Mouse (Mus musculus) neural tube, embryonic 12.5 days (tissue): ENCODE data around the gene Kirrel2. TPM values are rescaled to one million over a fixed set of nuclear protein-coding genes. Genes with fewer than 3 reads are reported as not detected.
"Not testable (repeated sequence)": the region's sequence is repeated elsewhere in the genome, so short reads cannot be mapped to it uniquely, and the experiment has no call there.

ENCODE experiments used
- ATAC-seq: fragments of 200-750 bp; cut with Nextera tagmentation; 2 replicates; pipeline ENCODE4 v1.8.0; 2017; ENCODE audit warnings: low read depth, mild to moderate bottlenecking, moderate TSS enrichment, moderate library complexity; ENCODE audit not compliant: low FRiP score
- H3K27ac ChIP-seq: fragments of 300-500 bp; sonication (generic); 2 replicates; pipeline ENCODE4 v1.5.1; 2016
- H3K27me3 ChIP-seq: fragments of 300-500 bp; sonication (generic); replicated peaks from 2 replicates; pipeline ENCODE4 v1.6.1; 2016; ENCODE audit warnings: mild to moderate bottlenecking
- H3K36me3 ChIP-seq: fragments of 300-500 bp; sonication (generic); 2 replicates; pipeline ENCODE4 v1.6.1; 2016; ENCODE audit warnings: mild to moderate bottlenecking
- H3K4me1 ChIP-seq: fragments of 300-500 bp; sonication (generic); 2 replicates; pipeline ENCODE4 v1.6.1; 2016
- H3K4me2 ChIP-seq: fragments of 300-500 bp; sonication (generic); replicated peaks from 2 replicates; pipeline ENCODE4 v1.6.1; 2016; ENCODE audit warnings: mild to moderate bottlenecking
- H3K4me3 ChIP-seq: fragments of 300-500 bp; sonication (generic); 2 replicates; pipeline ENCODE4 v1.5.1; 2016
- H3K9ac ChIP-seq: fragments of 300-500 bp; sonication (generic); 2 replicates; pipeline ENCODE4 v1.6.1; 2016; ENCODE audit warnings: mild to moderate bottlenecking
- H3K9me3 ChIP-seq: fragments of 300-500 bp; sonication (generic); 2 replicates; pipeline ENCODE4 v1.6.1; 2016; ENCODE audit warnings: mild to moderate bottlenecking
- WGBS: fragments of 180-500 bp; shearing (Covaris S2); methylation state at CpG from one replicate; pipeline ENCODE4 v1.1.7; 2016; 5-methylcytosine and 5-hydroxymethylcytosine counted together
- polyA plus RNA-seq: library from polyadenylated mRNA; unstranded; fragments of >200 nt; fragmentation: Nextera tagmentation; extraction: Ambion mirVana; gene quantifications from 2 replicates; pipeline ENCODE4 v1.2.1, GENCODE M21; 2016

The Kirrel2 gene
- 13.5 and 14.6 TPM in 2 replicates for polyA plus RNA-seq

DNA sequence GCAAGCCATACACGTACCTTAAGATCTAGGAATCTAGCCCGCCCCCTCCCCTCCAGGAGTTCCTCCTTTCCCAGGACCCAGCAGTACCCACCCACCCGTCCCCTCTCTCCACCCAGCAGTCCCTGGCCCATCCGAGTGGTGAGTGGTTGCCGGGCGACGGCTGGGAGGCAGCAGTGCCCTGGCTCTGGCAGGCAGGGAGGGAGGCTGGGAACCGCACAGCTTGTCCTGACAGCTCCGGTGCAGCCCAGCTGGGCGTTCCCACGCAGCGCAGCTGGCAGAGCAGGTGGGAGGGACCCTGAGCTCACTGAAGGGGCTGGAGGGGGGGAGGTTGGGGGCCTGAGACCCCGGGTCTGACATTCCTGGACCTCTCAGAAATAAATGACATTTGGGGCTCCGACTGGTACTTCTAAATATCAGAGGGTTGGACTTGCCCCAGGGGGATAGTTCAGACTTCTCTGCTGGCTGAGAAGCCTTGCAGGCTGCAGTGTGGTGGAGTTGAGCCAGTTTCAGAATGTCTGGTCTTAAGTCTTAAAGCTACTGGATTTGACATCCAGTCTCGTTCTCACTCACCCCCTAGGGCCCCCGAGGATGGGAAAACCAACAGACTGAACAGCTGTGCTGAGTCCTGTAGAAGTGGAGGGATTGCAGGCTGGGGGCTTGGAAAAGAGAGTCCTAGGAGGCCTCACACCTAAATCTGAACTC is at the start of gene Kirrel2, which contains the start of gene Nphs1:
Kirrel2 (minus strand) TSS at position 62 of the 702 bp plus-strand sequence.
Nphs1 (plus strand) TSS at position 687 of the 702 bp plus-strand sequence.
- Histone ChIP-seq H3K4me2 (peak within 1 kb of the TSS; percentile 65), H3K27me3 (peaks cover 93% of the 10 kb centered on the region), H3K36me3 (no peaks in the 10 kb centered on the region), H3K9me3 (no peaks in the 10 kb centered on the region), H3K4me1 (peaks cover 37% of the 10 kb centered on the region), H3K4me3 (peak within 1 kb of the TSS; percentile 30), H3K27ac (no peak within 1 kb of the TSS), H3K9ac (peak within 1 kb of the TSS; percentile 22; the same call in 1 of the 2 replicates)
- peak; percentile 93 for ATAC-seq
- WGBS = 2% methylated on average over 16 of the region's 16 CpGs

GRCm38 (mm10) chr7:30501159-30501558 is 43.7 kb upstream of the Kirrel2 start:
- not testable (repeated sequence) for H3K4me1 ChIP-seq, H3K27ac ChIP-seq, H3K4me3 ChIP-seq, H3K9ac ChIP-seq, ATAC-seq, H3K4me2 ChIP-seq, H3K27me3 ChIP-seq, H3K36me3 ChIP-seq, H3K9me3 ChIP-seq
- 73% methylated on average over 5 of the region's 5 CpGs for WGBS

DNA sequence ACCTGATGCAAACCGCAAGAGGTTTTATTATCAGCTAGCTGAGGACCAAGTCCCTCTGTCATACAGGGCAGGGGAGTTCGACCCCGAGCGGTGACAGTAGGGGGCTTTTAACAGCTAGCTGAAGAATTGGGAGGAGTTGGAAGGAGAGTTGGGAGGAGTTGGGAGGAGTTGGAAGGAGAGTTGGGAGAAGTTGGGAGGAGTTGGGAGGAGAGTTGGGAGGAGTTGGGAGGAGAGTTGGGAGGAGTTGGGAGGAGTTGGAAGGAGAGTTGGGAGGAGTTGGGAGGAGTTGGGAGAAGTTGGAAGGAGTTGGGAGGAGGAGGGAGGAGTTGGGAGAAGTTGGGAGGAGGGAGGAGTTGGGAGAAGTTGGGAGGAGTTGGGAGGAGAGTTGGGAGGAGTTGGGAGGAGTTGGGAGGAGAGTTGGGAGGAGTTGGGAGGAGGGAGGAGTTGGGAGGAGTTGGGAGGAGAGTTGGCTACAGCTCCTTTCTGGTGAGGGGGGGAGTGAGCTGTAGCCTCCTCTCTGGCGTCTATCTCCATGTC is 38.1 kb upstream of the Kirrel2 start:
- H3K27ac ChIP-seq, H3K9me3 ChIP-seq, H3K4me1 ChIP-seq, H3K9ac ChIP-seq, H3K4me2 ChIP-seq, H3K36me3 ChIP-seq, H3K27me3 ChIP-seq, ATAC-seq, H3K4me3 ChIP-seq: not testable (repeated sequence)
- WGBS = 64% methylated on average over 5 of the region's 5 CpGs

DNA sequence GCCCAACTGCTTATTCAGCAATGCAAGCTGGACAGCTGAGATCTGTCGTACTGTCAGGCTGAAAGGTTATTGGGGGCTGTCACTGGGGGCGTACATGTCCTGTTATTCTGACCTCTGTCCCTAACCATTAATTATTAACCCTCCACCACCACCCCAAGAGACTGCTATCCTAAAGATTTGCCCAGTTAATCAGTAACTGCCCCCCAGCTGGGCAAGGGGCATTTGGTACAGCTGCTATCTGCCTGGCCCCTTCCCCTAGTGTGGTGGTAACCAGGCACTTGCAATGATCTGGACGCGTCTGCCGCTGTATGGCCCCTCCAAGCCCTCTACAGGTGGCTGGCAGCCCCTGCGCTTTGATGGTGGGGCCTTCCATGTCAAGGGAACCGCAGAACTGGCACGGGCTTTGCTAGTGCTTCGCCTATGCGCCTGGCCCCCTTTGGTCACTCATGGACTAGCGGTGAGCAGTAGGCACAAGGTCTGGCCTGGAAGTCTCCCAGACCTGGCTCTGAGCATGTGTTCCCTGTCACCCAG is 36.0 kb upstream of the Kirrel2 start, which contains the start of gene Prodh2:
Prodh2 (plus strand) TSS at position 222 of the 531 bp plus-strand sequence.
- Histone ChIP-seq H3K36me3 (no peaks in the 10 kb centered on the region), H3K27me3 (no peaks in the 10 kb centered on the region), H3K9me3 (no peaks in the 10 kb centered on the region), H3K4me3 (no peak within 1 kb of the TSS), H3K4me1 (no peaks in the 10 kb centered on the region), H3K9ac (no peak within 1 kb of the TSS), H3K4me2 (no peak within 1 kb of the TSS), H3K27ac (no peak within 1 kb of the TSS)
- WGBS = 40% methylated on average over 11 of the region's 11 CpGs
- ATAC-seq = no peak

DNA sequence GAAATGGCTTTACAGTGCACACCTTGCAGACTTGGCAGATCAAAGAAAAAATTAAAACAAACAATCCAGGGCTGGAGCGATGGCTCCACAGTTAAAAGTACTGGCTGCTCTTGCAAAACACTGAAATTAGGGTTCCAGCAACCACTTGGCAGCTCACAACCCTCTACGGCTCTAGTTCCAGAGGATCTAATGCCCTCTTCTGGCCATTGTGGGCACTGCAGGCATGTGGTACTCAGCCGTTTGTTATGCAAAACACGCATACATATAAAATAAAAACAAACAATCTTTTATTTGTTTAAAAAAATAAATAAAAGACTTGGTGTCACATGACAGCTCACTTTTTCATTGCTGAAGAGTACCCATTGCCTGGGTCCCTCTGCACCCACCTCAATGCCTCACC is 35.3 kb upstream of the Kirrel2 start:
- Histone ChIP-seq H3K4me1 (no peaks in the 10 kb centered on the region), H3K4me3 (no peak overlapping the region), H3K27ac (no peak overlapping the region), H3K27me3 (no peaks in the 10 kb centered on the region), H3K9ac (no peak overlapping the region), H3K4me2 (no peak overlapping the region), H3K36me3 (no peaks in the 10 kb centered on the region), H3K9me3 (no peaks in the 10 kb centered on the region)
- 11% methylated on average over 4 of the region's 4 CpGs for WGBS
- no peak for ATAC-seq

DNA sequence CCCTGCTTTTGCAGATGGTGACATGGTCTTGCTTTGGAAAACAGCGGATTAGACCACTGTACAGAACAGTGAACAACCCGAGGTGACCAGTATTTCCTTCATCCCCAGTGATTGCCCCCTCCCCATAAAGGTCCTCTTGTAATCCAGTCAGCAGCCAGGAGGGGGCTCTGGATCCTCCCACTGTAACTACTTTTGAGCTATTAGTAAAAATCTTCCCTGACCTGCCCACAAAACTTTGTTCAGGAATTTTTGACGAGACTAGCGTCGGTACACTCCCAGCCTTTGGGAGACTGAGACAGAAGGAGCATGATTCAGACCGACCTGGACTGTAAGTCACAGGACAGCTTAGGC is 33.4 kb upstream of the Kirrel2 start:
- no peaks in the 10 kb centered on the region for H3K4me1 ChIP-seq
- H3K4me3 ChIP-seq = no peak overlapping the region
- ATAC-seq = no peak
- H3K9ac ChIP-seq = no peak overlapping the region
- 0 out of 2 replicates have a peak overlapping the region, but pooled peaks have one; percentile 2 for H3K4me2 ChIP-seq
- H3K27me3 ChIP-seq = 0 out of 2 replicates have a peak, but pooled peaks cover 3% of the 10 kb centered on the region
- H3K9me3 ChIP-seq = no peaks in the 10 kb centered on the region
- no peak overlapping the region for H3K27ac ChIP-seq
- 25% methylated on average over 6 of the region's 6 CpGs for WGBS
- no peaks in the 10 kb centered on the region for H3K36me3 ChIP-seq

DNA sequence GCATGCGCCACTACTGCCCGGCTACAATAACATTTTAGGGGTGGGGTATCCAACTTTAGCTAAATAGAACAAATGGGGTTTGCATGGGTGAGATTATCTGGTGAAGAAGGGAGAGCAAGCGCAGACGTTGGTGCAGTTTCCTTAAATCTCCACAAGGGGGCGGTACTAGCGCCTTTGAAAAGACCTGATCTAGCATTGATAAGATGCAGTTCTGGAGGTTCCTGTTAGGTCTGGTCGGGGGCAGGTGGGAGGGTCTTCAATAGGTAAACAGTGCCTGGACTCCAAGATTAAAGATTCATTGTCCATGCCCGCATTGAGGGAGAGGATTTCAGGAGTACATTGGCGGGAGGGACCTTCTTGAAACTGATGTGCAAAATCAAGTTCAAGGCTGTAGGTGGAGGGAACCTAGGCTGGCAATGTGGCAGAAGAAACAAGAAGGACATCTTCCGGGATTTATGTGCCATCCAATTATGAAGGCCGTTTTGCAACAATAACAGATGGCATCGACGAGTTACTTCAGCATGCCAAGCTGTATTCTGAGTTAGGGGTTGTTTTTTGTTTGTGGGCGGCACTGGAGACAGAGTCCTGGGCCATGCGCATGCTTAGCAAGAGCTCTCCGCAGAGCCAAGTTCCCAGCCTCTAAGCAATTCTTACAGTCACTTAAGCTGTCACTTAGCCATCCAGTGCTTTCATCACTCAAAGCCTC is 32.9 kb upstream of the Kirrel2 start:
- Histone ChIP-seq H3K4me3 (no peak overlapping the region), H3K27ac (no peak overlapping the region), H3K4me1 (no peaks in the 10 kb centered on the region), H3K27me3 (0 out of 2 replicates have a peak, but pooled peaks cover 3% of the 10 kb centered on the region), H3K9me3 (no peaks in the 10 kb centered on the region), H3K9ac (no peak overlapping the region), H3K36me3 (no peaks in the 10 kb centered on the region), H3K4me2 (no peak overlapping the region)
- ATAC-seq = no peak
- WGBS = 36% methylated on average over 16 of the region's 16 CpGs

DNA sequence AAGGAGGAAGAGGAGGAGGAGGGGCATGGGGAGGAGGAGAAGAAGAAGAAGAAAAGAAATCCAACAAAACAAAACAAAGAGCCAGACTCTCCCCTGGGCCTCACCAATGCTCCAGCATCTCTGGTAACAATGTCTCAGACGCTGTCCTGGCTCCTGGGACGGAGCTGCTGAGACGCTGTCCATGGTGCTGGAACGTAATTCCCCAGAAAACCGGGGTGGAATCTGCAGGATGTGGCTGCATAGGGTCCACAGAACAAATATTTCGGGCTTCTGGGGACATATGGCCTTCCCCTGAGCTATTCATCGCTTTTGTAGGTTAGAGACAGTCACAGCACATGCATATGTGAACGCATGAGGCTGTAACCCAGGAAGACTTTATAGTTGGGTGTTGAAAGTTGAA is 26.8 kb upstream of the Kirrel2 start:
- Histone ChIP-seq H3K27me3 (0 out of 2 replicates have a peak, but pooled peaks cover 3% of the 10 kb centered on the region), H3K4me1 (no peaks in the 10 kb centered on the region), H3K4me2 (no peak overlapping the region), H3K36me3 (no peaks in the 10 kb centered on the region), H3K9me3 (no peaks in the 10 kb centered on the region), H3K9ac (no peak overlapping the region), H3K27ac (no peak overlapping the region), H3K4me3 (no peak overlapping the region)
- WGBS = 18% methylated on average over 8 of the region's 8 CpGs
- ATAC-seq = no peak

DNA sequence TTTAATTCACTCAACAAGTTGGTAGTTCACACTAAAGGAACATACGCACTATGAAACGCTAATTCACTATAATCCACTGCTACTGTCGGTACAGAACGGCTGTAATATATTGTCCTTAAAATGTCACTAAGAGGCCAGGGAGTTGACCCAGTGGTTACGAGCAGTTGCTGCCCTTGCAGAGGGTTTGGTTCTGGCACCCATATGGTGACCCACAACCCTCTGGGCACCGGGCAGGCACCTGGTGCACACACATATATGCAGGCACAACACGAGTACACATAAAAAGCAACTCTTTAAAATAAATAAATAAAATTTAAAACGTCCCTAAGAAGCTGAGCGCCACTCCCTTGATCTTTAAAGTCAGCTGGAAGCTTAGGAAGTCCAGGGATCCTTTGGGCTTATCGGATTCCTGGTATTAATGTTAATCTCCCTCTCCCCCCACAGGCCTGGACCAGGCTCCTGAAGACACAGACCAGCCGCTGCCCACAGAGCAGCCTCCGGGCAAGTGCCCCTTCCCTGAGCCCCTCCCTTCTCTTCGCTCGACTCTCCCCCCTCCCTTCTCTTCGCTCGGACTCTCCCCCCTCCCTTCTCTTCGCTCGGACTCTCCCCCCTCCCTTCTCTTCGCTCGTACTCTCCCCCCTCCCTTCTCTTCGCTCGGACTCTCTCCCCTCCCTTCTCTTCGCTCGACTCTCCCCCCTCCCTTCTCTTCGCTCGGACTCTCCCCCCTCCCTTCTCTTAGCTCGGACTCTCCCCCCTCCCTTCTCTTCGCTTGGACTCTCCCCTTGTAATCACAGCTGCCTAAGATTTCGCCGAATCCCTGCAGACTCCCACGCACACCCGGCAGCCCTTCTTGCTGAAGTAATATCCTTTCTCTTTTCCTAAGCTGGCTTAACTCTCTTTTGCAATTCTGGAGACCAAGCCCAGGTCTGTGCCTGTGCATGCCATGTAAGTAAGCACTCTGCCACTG is 20.2 kb upstream of the Kirrel2 start:
- Histone ChIP-seq H3K27me3 (no peaks in the 10 kb centered on the region), H3K4me1 (0 out of 2 replicates have a peak, but pooled peaks cover 5% of the 10 kb centered on the region), H3K36me3 (no peaks in the 10 kb centered on the region), H3K4me3 (peak overlapping the region; percentile 22), H3K9ac (peak overlapping the region; percentile 42; the same call in 1 of the 2 replicates), H3K4me2 (peak overlapping the region; percentile 59), H3K9me3 (no peaks in the 10 kb centered on the region; the same call in 1 of the 2 replicates), H3K27ac (peak overlapping the region; percentile 17; the same call in 1 of the 2 replicates)
- ATAC-seq = peak; percentile 71; the same call in 1 of the 2 replicates
- WGBS = 9% methylated on average over 28 of the region's 32 CpGs

DNA sequence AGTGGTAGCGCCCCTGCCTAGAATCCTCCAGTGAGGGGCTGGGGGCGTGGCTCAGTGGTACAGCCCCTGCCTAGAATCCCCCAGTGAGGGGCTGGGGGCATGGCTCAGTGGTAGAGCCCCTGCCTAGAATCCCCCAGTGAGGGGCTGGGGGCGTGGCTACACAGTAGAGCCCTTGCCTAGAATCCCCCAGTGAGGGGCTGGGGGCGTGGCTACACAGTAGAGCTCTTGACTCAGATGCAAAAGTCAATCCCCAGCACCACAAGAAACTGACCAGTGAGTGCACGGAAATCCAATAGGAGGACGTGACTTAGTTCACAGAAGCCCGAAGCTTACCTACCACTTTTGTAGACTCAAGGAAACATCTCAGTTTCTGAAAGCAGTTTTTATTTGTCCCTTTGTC is 18.6 kb upstream of the Kirrel2 start:
- not testable (repeated sequence) for H3K4me3 ChIP-seq, H3K27me3 ChIP-seq, H3K27ac ChIP-seq, H3K4me1 ChIP-seq, H3K9me3 ChIP-seq, ATAC-seq, H3K9ac ChIP-seq, H3K36me3 ChIP-seq, H3K4me2 ChIP-seq
- WGBS = 94% methylated on average over 7 of the region's 7 CpGs

DNA sequence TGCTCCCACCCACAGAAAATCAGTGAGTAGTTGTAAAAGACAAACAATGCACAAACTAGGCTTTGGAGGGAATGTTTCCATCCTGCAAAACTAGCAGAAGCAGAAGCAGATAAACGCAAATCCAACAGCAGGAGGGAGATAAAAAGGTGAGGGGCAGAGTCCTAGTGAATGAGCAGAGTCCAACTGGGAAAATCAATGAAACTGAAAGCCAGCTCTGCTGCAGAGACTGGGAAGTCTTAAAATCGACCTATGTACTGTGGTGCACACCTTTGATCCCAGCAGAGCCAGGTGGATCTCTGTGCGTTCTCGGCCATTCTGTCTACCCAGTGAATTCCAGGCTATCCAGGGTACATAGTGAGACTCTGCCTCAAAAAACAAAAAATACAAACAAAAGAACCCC is 17.5 kb upstream of the Kirrel2 start:
- Histone ChIP-seq H3K36me3 (no peaks in the 10 kb centered on the region), H3K4me3 (no peak overlapping the region), H3K4me1 (0 out of 2 replicates have a peak, but pooled peaks cover 5% of the 10 kb centered on the region), H3K9me3 (peaks cover 6% of the 10 kb centered on the region; the same call in 1 of the 2 replicates), H3K27me3 (no peaks in the 10 kb centered on the region), H3K4me2 (no peak overlapping the region), H3K9ac (no peak overlapping the region), H3K27ac (no peak overlapping the region)
- WGBS = 71% methylated on average over 4 of the region's 4 CpGs
- no peak for ATAC-seq
